10 mouse cellular contexts compared by ENCODE assay signal in the genomic region with DNA sequence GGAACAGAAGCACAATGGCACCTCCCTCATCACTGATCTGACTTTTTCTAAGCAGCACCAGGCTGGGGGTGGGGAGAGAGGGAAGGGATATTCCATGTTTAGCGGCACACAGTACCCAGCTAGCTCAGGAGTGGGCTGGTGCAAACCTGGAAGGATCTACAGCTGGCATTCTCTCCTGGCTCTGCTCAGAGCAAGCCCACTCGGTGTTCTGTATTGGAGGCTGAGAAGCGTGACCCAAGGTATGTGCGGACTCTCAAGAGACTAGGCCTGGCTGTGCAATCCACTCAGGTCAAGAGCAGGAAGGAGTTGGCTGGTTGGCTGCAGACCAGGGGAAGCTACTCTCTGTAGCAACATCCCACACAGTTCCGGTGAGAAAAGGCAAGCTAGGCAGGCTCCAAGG.
A peak's percentile ranks its signal among the peaks of the same experiment; 100 is the strongest.
DNase-seq lines count a peak whose midpoint lies in the region; ATAC-seq and TF ChIP-seq lines count a peak whose summit lies in the region.
"Had no signal": no experiment of that assay in that cellular context is flagged by ENCODE, and none has a peak within 500 bp of the region (broad histone marks: within the 10 kb centered on the region; RNA-seq: fewer than 3 reads in every experiment).

No protein-coding gene starts in this region.

- TF ChIP-seq EP300 in lung, postnatal 0 days (IDR thresholded peaks at IDR 0.05): no peak

- H3K36me3 ChIP-seq in lung, postnatal 0 days (ENCODE audit: insufficient read depth, low read length): no peaks in the 10 kb centered on the region
- H3K36me3 ChIP-seq: midbrain, embryonic 12.5 days had no signal

- no peak overlapping the region for H3K4me2 ChIP-seq in lung, postnatal 0 days (replicated peaks; ENCODE audit: low read depth, low read length)
- H3K4me2 ChIP-seq: midbrain, embryonic 12.5 days had no signal

- 55% methylated on average over 5 of the region's 5 CpGs for WGBS in lung, postnatal 0 days
- WGBS in cerebellum, adult 2 months: 66% methylated on average over 5 of the region's 5 CpGs

- H3K27ac ChIP-seq in lung, postnatal 0 days (ENCODE audit: low read length): no peak overlapping the region
- H3K27ac ChIP-seq in cerebellum, adult 2 months (ENCODE audit: insufficient read depth, low read length): no peak overlapping the region
- H3K27ac ChIP-seq: midbrain, embryonic 12.5 days had no signal

- peak; percentile 14 for DNase-seq in gastrocnemius, postnatal 10 days
- DNase-seq in gastrocnemius, adult 8-10 months (ENCODE audit: low spot score in 2 of 2): no peak
- DNase-seq in brain, adult 2 months (ENCODE audit: low read depth, low spot score): peak; percentile 88
- peak; percentile 11 to 19 for DNase-seq in heart, postnatal 36 days
- DNase-seq in lung, postnatal 0 days (ENCODE audit: low spot score): peak; percentile 89
- no peak for DNase-seq in retina, postnatal 1 day
- no peak for DNase-seq in thymus, adult 18-20 months
- DNase-seq in cerebellum, adult 2 months: no peak
- DNase-seq: cerebellum, postnatal 36 days had no signal

- TF ChIP-seq CTCF in lung, postnatal 0 days (IDR thresholded peaks at IDR 0.05): no peak
- TF ChIP-seq CTCF in cerebellum, adult 2 months (IDR thresholded peaks at IDR 0.05; ENCODE audit: borderline replicate concordance, insufficient read depth, low read depth, low read length): no peak

- no peak overlapping the region for H3K9ac ChIP-seq in lung, postnatal 0 days (replicated peaks; ENCODE audit: low read depth)
- H3K9ac ChIP-seq: midbrain, embryonic 12.5 days had no signal

- H3K9me3 ChIP-seq in lung, postnatal 0 days (ENCODE audit: low read length): no peaks in the 10 kb centered on the region
- H3K9me3 ChIP-seq: midbrain, embryonic 12.5 days had no signal

- ATAC-seq in lung, postnatal 0 days: peak; percentile 95

- no peak overlapping the region for H3K4me3 ChIP-seq in lung, postnatal 0 days (ENCODE audit: low read depth, low read length)
- no peak overlapping the region for H3K4me3 ChIP-seq in cerebellum, adult 2 months (replicated peaks; ENCODE audit: insufficient read depth, low read depth, low read length)
- H3K4me3 ChIP-seq: midbrain, embryonic 12.5 days had no signal

- no peaks in the 10 kb centered on the region for H3K27me3 ChIP-seq in lung, postnatal 0 days (replicated peaks; ENCODE audit: insufficient read depth, low read length)
- no peaks in the 10 kb centered on the region for H3K27me3 ChIP-seq in cerebellum, adult 2 months (ENCODE audit: control insufficient read depth, insufficient read depth, low read length)
- H3K27me3 ChIP-seq: midbrain, embryonic 12.5 days had no signal

- no peak for TF ChIP-seq POLR2A in cerebellum, adult 2 months (IDR thresholded peaks at IDR 0.05; ENCODE audit: borderline replicate concordance, insufficient read depth, low read length)

- H3K4me1 ChIP-seq in lung, postnatal 0 days (ENCODE audit: insufficient read depth, low read depth, low read length): peaks cover 5% of the 10 kb centered on the region; the same call in 1 of the 2 replicates
- no peaks in the 10 kb centered on the region for H3K4me1 ChIP-seq in cerebellum, adult 2 months (ENCODE audit: control insufficient read depth, insufficient read depth, low read length)
- H3K4me1 ChIP-seq: midbrain, embryonic 12.5 days had no signal

- intact Hi-C loops in heart, postnatal 36 days (cut with DNase I): no loop called here

Comparison
In these comparisons a context has a peak if more than half of its experiments do, and no peak if none do; other contexts are left out.
1. DNase-seq: peak in gastrocnemius, postnatal 10 days (single experiment), brain, adult 2 months (single experiment), heart, postnatal 36 days (2 of 2) and lung, postnatal 0 days (single experiment); none in gastrocnemius, adult 8-10 months (0 of 2), retina, postnatal 1 day (single experiment), thymus, adult 18-20 months (0 of 2) and cerebellum, adult 2 months (0 of 2).